Mouse (Mus musculus): Measurements from ENCODE around the gene Pogz.

- TF ChIP-seq CTCF (IDR thresholded peaks at IDR 0.05; ENCODE audit: extremely low read depth, insufficient read length, insufficient replicate concordance, low read depth, low read length) (no peak), POLR2A (IDR thresholded peaks at IDR 0.05; ENCODE audit: low read depth, low read length) (no peak)
These were observed 14.4 kb downstream of the Pogz start for GRCm38 (mm10) chr3:94851731-94852130.
